Mouse (Mus musculus) neural tube, embryonic 15.5 days (tissue): ENCODE results near the gene Neu1. TPM values are rescaled to one million over a fixed set of nuclear protein-coding genes. Genes with fewer than 3 reads are reported as not detected.

Source experiments
- ATAC-seq: fragments of 200-750 bp; cut with Nextera tagmentation; 2 replicates; pipeline ENCODE4 v1.8.0; 2017; ENCODE audit warnings: mild to moderate bottlenecking, moderate TSS enrichment, moderate library complexity; ENCODE audit not compliant: low FRiP score
- H3K27ac ChIP-seq: fragments of 300-500 bp; sonication (generic); replicated peaks from 2 replicates; pipeline ENCODE4 v1.5.1; 2015; ENCODE audit warnings: mild to moderate bottlenecking, inconsistent platforms
- H3K27me3 ChIP-seq: fragments of 300-500 bp; sonication (generic); replicated peaks from 2 replicates; pipeline ENCODE4 v1.6.1; 2015; ENCODE audit warnings: inconsistent platforms
- H3K36me3 ChIP-seq: fragments of 300-500 bp; sonication (generic); 2 replicates; pipeline ENCODE4 v1.6.1; 2015; ENCODE audit warnings: inconsistent platforms
- H3K4me1 ChIP-seq: fragments of 300-500 bp; sonication (generic); 2 replicates; pipeline ENCODE4 v1.6.1; 2015; ENCODE audit warnings: inconsistent platforms
- H3K4me2 ChIP-seq: fragments of 300-500 bp; sonication (generic); 2 replicates; pipeline ENCODE4 v1.6.1; 2015; ENCODE audit warnings: inconsistent platforms, mild to moderate bottlenecking, moderate library complexity
- H3K4me3 ChIP-seq: fragments of 300-500 bp; sonication (generic); replicated peaks from 2 replicates; pipeline ENCODE4 v1.5.1; 2015; ENCODE audit warnings: mild to moderate bottlenecking, inconsistent platforms
- H3K9ac ChIP-seq: fragments of 300-500 bp; sonication (generic); replicated peaks from 2 replicates; pipeline ENCODE4 v1.6.1; 2015; ENCODE audit warnings: mild to moderate bottlenecking, inconsistent platforms
- H3K9me3 ChIP-seq: fragments of 300-500 bp; sonication (generic); replicated peaks from 2 replicates; pipeline ENCODE4 v1.6.1; 2016; ENCODE audit warnings: inconsistent platforms
- WGBS: fragments of 180-500 bp; shearing (Covaris S2); methylation state at CpG from one replicate; pipeline ENCODE4 v1.1.7; 2015; ENCODE audit warnings: mixed read lengths; 5-methylcytosine and 5-hydroxymethylcytosine counted together
- polyA plus RNA-seq: library from polyadenylated mRNA; unstranded; fragments of >200 nt; fragmentation: Nextera tagmentation; extraction: Ambion mirVana; gene quantifications from 2 replicates; pipeline ENCODE4 v1.2.1, GENCODE M21; 2015

Gene Neu1
- polyA plus RNA-seq = 39.1 and 43.5 TPM in 2 replicates

GRCm38 (mm10) chr17:34931061-34931734 is at the start of gene Neu1:
Gene Neu1 (plus strand): TSS chr17:34931253.
- Histone ChIP-seq H3K9ac (peak within 1 kb of the TSS; percentile 91), H3K4me2 (peak within 1 kb of the TSS; percentile 93), H3K27ac (peak within 1 kb of the TSS; percentile 81), H3K9me3 (no peaks in the 10 kb centered on the region), H3K4me3 (peak within 1 kb of the TSS; percentile 83), H3K36me3 (peaks cover 20% of the 10 kb centered on the region), H3K4me1 (peaks cover 14% of the 10 kb centered on the region), H3K27me3 (no peaks in the 10 kb centered on the region)
- ATAC-seq = peak; percentile 98
- under 1% methylated on average over 38 of the region's 38 CpGs for WGBS

GRCm38 (mm10) chr17:34881683-34882310 is 49.3 kb upstream of the Neu1 start, which contains the start of gene Gm20547:
Gene Gm20547 (minus strand): TSS chr17:34882042.
- no peak for ATAC-seq
- Histone ChIP-seq H3K4me2 (peak within 1 kb of the TSS; percentile 20), H3K4me1 (no peaks in the 10 kb centered on the region), H3K9me3 (no peaks in the 10 kb centered on the region), H3K4me3 (no peak within 1 kb of the TSS), H3K27ac (no peak within 1 kb of the TSS), H3K27me3 (peaks cover 8% of the 10 kb centered on the region; the same call in 1 of the 2 replicates), H3K9ac (no peak within 1 kb of the TSS), H3K36me3 (no peaks in the 10 kb centered on the region)
- WGBS = 8% methylated on average over 15 of the region's 15 CpGs

- Histone ChIP-seq H3K9ac (no peak overlapping the region), H3K4me3 (no peak overlapping the region), H3K4me2 (no peak overlapping the region), H3K27me3 (peaks cover 8% of the 10 kb centered on the region; the same call in 1 of the 2 replicates), H3K27ac (no peak overlapping the region), H3K36me3 (no peaks in the 10 kb centered on the region), H3K9me3 (no peaks in the 10 kb centered on the region), H3K4me1 (no peaks in the 10 kb centered on the region)
- ATAC-seq = no peak
- 63% methylated on average over 3 of the region's 3 CpGs for WGBS
Measured at GRCm38 (mm10) chr17:34883332-34883731, 47.7 kb upstream of the Neu1 start.

- Histone ChIP-seq H3K4me3 (no peak overlapping the region), H3K36me3 (no peaks in the 10 kb centered on the region), H3K27me3 (peaks cover 8% of the 10 kb centered on the region; the same call in 1 of the 2 replicates), H3K9me3 (no peaks in the 10 kb centered on the region), H3K4me1 (no peaks in the 10 kb centered on the region), H3K9ac (no peak overlapping the region), H3K27ac (no peak overlapping the region), H3K4me2 (no peak overlapping the region)
- ATAC-seq = no peak
- WGBS = 90% methylated on average over 6 of the region's 6 CpGs
Measured at GRCm38 (mm10) chr17:34884704-34885103, 46.3 kb upstream of the Neu1 start.

GRCm38 (mm10) chr17:34885615-34886014 is 45.4 kb upstream of the Neu1 start:
- no peaks in the 10 kb centered on the region for H3K36me3 ChIP-seq
- no peak overlapping the region for H3K27ac ChIP-seq
- H3K27me3 ChIP-seq = peaks cover 8% of the 10 kb centered on the region; the same call in 1 of the 2 replicates
- no peaks in the 10 kb centered on the region for H3K9me3 ChIP-seq
- H3K4me2 ChIP-seq = no peak overlapping the region
- H3K4me3 ChIP-seq = no peak overlapping the region
- ATAC-seq = no peak
- no peaks in the 10 kb centered on the region for H3K4me1 ChIP-seq
- H3K9ac ChIP-seq = no peak overlapping the region
- 82% methylated on average over 3 of the region's 3 CpGs for WGBS

- no peak overlapping the region for H3K4me2 ChIP-seq
- H3K27ac ChIP-seq = no peak overlapping the region
- no peaks in the 10 kb centered on the region for H3K27me3 ChIP-seq
- no peak overlapping the region for H3K4me3 ChIP-seq
- ATAC-seq = no peak
- H3K36me3 ChIP-seq = no peaks in the 10 kb centered on the region
- no peaks in the 10 kb centered on the region for H3K9me3 ChIP-seq
- 90% methylated on average over 5 of the region's 5 CpGs for WGBS
- no peaks in the 10 kb centered on the region for H3K4me1 ChIP-seq
- no peak overlapping the region for H3K9ac ChIP-seq
Measured at GRCm38 (mm10) chr17:34887942-34888341, 43.1 kb upstream of the Neu1 start.

GRCm38 (mm10) chr17:34890074-34890743 is 40.8 kb upstream of the Neu1 start:
- no peaks in the 10 kb centered on the region for H3K9me3 ChIP-seq
- WGBS = 87% methylated on average over 12 of the region's 12 CpGs
- H3K4me2 ChIP-seq = no peak overlapping the region
- H3K36me3 ChIP-seq = no peaks in the 10 kb centered on the region
- no peak overlapping the region for H3K27ac ChIP-seq
- H3K27me3 ChIP-seq = no peaks in the 10 kb centered on the region
- no peak for ATAC-seq
- H3K4me3 ChIP-seq = no peak overlapping the region
- H3K4me1 ChIP-seq = peaks cover 7% of the 10 kb centered on the region
- no peak overlapping the region for H3K9ac ChIP-seq

GRCm38 (mm10) chr17:34891377-34891776 is 39.7 kb upstream of the Neu1 start:
- Histone ChIP-seq H3K9me3 (no peaks in the 10 kb centered on the region), H3K36me3 (no peaks in the 10 kb centered on the region), H3K4me3 (no peak overlapping the region), H3K9ac (no peak overlapping the region), H3K4me2 (no peak overlapping the region), H3K27ac (no peak overlapping the region), H3K4me1 (peaks cover 18% of the 10 kb centered on the region), H3K27me3 (no peaks in the 10 kb centered on the region)
- WGBS = 97% methylated on average over 2 of the region's 2 CpGs
- no peak for ATAC-seq

GRCm38 (mm10) chr17:34893072-34893824 is 37.8 kb upstream of the Neu1 start:
- peak overlapping the region; percentile 71 for H3K4me3 ChIP-seq
- H3K4me1 ChIP-seq = peaks cover 34% of the 10 kb centered on the region
- H3K9ac ChIP-seq = no peak overlapping the region
- H3K36me3 ChIP-seq = no peaks in the 10 kb centered on the region
- H3K27me3 ChIP-seq = no peaks in the 10 kb centered on the region
- no peaks in the 10 kb centered on the region for H3K9me3 ChIP-seq
- H3K4me2 ChIP-seq = peak overlapping the region; percentile 98
- no peak for ATAC-seq
- 70% methylated on average over 12 of the region's 12 CpGs for WGBS
- peak overlapping the region; percentile 95 for H3K27ac ChIP-seq

GRCm38 (mm10) chr17:34894074-34894597 is 36.9 kb upstream of the Neu1 start:
- Histone ChIP-seq H3K9ac (peak overlapping the region; percentile 93), H3K9me3 (no peaks in the 10 kb centered on the region), H3K27ac (peak overlapping the region; percentile 95), H3K4me3 (peak overlapping the region; percentile 71), H3K36me3 (no peaks in the 10 kb centered on the region), H3K4me2 (peak overlapping the region; percentile 98), H3K4me1 (peaks cover 34% of the 10 kb centered on the region), H3K27me3 (no peaks in the 10 kb centered on the region)
- under 1% methylated on average over 39 of the region's 51 CpGs for WGBS
- ATAC-seq = peak; percentile 91
